Mouse (Mus musculus) lung, postnatal 0 days (tissue): Measurements from ENCODE around the gene Fgf4.

Experiments
- CTCF ChIP-seq: IDR thresholded peaks from 2 replicates; pipeline ENCODE4 v1.5.1; 2016; ENCODE audit warnings: antibody characterized with exemption, mild to moderate bottlenecking
- EP300 ChIP-seq: IDR thresholded peaks from 2 replicates; pipeline ENCODE4 v1.6.1; 2016; ENCODE audit warnings: antibody characterized with exemption, mild to moderate bottlenecking, control low read depth

GRCm38 (mm10) chr7:144878401-144878800 is 31.2 kb downstream of the Fgf4 start:
- no peak for TF ChIP-seq CTCF
- TF ChIP-seq EP300 = no peak
